Mouse (Mus musculus): Measurements from ENCODE around the gene Pifo. TPM values are rescaled to one million over a fixed set of nuclear protein-coding genes. Genes with fewer than 3 reads are reported as not detected.

The Pifo gene
- polyA plus RNA-seq, 1 experiment from 2014 or later = 0.34 TPM

- Histone ChIP-seq H3K27me3 (ENCODE audit: insufficient read depth, low read length) (no peaks in the 10 kb centered on the region), H3K4me1 (ENCODE audit: insufficient read depth) (no peaks in the 10 kb centered on the region), H3K4me2 (no peak within 1 kb of the TSS), H3K9ac (no peak within 1 kb of the TSS), H3K36me3 (ENCODE audit: insufficient read depth) (peaks cover 11% of the 10 kb centered on the region), H3K27ac (ENCODE audit: low read depth) (no peak within 1 kb of the TSS), H3K4me3 (ENCODE audit: low read depth, low read length) (no peak within 1 kb of the TSS), H3K9me3 (ENCODE audit: low read depth, low read length) (no peaks in the 10 kb centered on the region)
- WGBS = 76% methylated on average over 3 of the region's 3 CpGs
- DNase-seq = no peak
- no peak for ATAC-seq (ENCODE audit: insufficient read depth)
- no peak for TF ChIP-seq CTCF (IDR thresholded peaks at IDR 0.05; ENCODE audit: low read depth)
Observed at GRCm38 (mm10) chr3:105973411-105973810, 41.0 kb downstream of the Pifo start, which contains the start of gene Ovgp1. Gene Ovgp1, plus strand, starts transcription at chr3:105973711.

DNA sequence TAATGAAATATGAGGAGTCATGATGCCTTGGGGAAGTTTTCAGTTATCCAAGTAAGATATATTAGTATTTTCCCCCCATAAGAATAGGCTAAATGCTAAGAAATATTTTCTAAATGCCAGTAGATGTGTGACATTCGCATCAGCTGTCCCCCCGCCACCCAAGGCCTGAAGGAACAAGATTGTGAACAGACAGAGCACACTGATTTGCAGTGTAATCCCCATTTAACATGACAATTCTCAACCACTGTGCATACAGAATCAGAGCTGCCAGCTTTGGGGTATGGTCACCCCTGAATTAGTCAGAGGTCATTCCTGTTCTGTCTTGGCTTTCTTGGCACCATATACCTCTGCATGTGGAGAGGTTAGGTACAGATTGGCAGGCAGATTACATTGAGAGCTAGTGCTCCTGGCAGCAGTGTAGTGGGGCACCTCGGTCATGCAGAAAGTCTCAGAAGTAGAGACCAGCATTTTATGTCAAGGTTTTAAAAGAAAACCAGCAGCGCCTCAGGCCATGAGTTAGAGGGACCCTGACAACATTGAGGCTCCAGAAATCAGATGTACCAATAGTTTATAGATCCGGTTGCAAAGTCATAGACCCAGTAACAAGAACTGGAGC is 42.5 kb downstream of the Pifo start:
- Histone ChIP-seq H3K27ac (ENCODE audit: low read depth) (no peak overlapping the region), H3K4me2 (no peak overlapping the region), H3K9ac (no peak overlapping the region), H3K36me3 (ENCODE audit: insufficient read depth) (peaks cover 25% of the 10 kb centered on the region), H3K4me3 (ENCODE audit: low read depth, low read length) (no peak overlapping the region), H3K27me3 (ENCODE audit: insufficient read depth, low read length) (no peaks in the 10 kb centered on the region), H3K9me3 (ENCODE audit: low read depth, low read length) (no peaks in the 10 kb centered on the region), H3K4me1 (ENCODE audit: insufficient read depth) (no peaks in the 10 kb centered on the region)
- ATAC-seq (ENCODE audit: insufficient read depth) (peak; percentile 45), DNase-seq (no peak)
- no peak for TF ChIP-seq CTCF (IDR thresholded peaks at IDR 0.05; ENCODE audit: low read depth)
- WGBS = 78% methylated on average over 5 of the region's 5 CpGs

- Histone ChIP-seq H3K36me3 (ENCODE audit: insufficient read depth) (peaks cover 52% of the 10 kb centered on the region), H3K4me2 (peak overlapping the region; percentile 71), H3K4me1 (ENCODE audit: insufficient read depth) (peaks cover 7% of the 10 kb centered on the region; the same call in 1 of the 2 replicates), H3K4me3 (ENCODE audit: low read depth, low read length) (peak overlapping the region; percentile 84), H3K27ac (ENCODE audit: low read depth) (no peak overlapping the region), H3K27me3 (ENCODE audit: insufficient read depth, low read length) (no peaks in the 10 kb centered on the region), H3K9ac (no peak overlapping the region), H3K9me3 (ENCODE audit: low read depth, low read length) (no peaks in the 10 kb centered on the region)
- TF ChIP-seq CTCF (IDR thresholded peaks at IDR 0.05; ENCODE audit: low read depth) = peak; percentile 49
- peak; percentile 20 for DNase-seq
- ATAC-seq (ENCODE audit: insufficient read depth) = no peak
- 91% methylated on average over 2 of the region's 2 CpGs for WGBS
Observed at GRCm38 (mm10) chr3:105960700-105961099, 53.7 kb downstream of the Pifo start.

DNA sequence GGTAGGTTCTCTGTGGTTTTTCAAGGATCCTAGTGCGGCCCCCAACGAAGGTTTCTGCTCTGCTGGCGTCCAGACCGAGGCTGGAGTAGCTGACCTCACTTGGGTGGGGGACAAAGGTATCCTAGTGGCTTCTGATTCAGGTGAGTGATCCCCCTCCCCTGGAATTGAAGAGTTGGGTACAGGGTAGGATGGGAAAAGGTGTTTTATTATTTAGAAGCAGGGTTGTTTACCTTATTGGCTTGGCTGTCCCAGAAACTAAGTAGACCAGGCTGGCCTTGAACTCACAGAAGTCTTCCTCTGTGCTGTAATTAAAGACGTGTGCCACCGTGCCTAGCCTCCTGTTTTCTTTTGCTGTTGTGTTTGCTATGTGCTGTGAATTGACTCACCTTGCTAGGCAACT is 54.4 kb downstream of the Pifo start, which contains the start of gene Atp5f1:
Gene Atp5f1 (minus strand): TSS at position 101 of the 400 bp plus-strand sequence.
- Histone ChIP-seq H3K36me3 (ENCODE audit: insufficient read depth) (peaks cover 48% of the 10 kb centered on the region), H3K4me3 (ENCODE audit: low read depth, low read length) (peak within 1 kb of the TSS; percentile 84), H3K9ac (peak within 1 kb of the TSS; percentile 96), H3K9me3 (ENCODE audit: low read depth, low read length) (no peaks in the 10 kb centered on the region), H3K27me3 (ENCODE audit: insufficient read depth, low read length) (no peaks in the 10 kb centered on the region), H3K27ac (ENCODE audit: low read depth) (peak within 1 kb of the TSS; percentile 80), H3K4me1 (ENCODE audit: insufficient read depth) (peaks cover 7% of the 10 kb centered on the region; the same call in 1 of the 2 replicates), H3K4me2 (peak within 1 kb of the TSS; percentile 91)
- 3% methylated on average over 6 of the region's 6 CpGs for WGBS
- no peak for TF ChIP-seq CTCF (IDR thresholded peaks at IDR 0.05; ENCODE audit: low read depth)
- DNase-seq (no peak), ATAC-seq (ENCODE audit: insufficient read depth) (no peak)

- peak overlapping the region; percentile 71 for H3K4me2 ChIP-seq
- H3K27me3 ChIP-seq (ENCODE audit: insufficient read depth, low read length) = no peaks in the 10 kb centered on the region
Observed at GRCm38 (mm10) chr3:105959585-105959984, 54.9 kb downstream of the Pifo start.

GRCm38 (mm10) chr3:105958974-105959580 is 55.4 kb downstream of the Pifo start, which contains the start of gene Wdr77:
Gene Wdr77, plus strand, starts transcription at chr3:105959369.
- Histone ChIP-seq H3K4me2 (peak within 1 kb of the TSS; percentile 91), H3K27me3 (ENCODE audit: insufficient read depth, low read length) (no peaks in the 10 kb centered on the region), H3K36me3 (ENCODE audit: insufficient read depth) (peaks cover 48% of the 10 kb centered on the region), H3K4me3 (ENCODE audit: low read depth, low read length) (peak within 1 kb of the TSS; percentile 84), H3K4me1 (ENCODE audit: insufficient read depth) (peaks cover 7% of the 10 kb centered on the region; the same call in 1 of the 2 replicates), H3K27ac (ENCODE audit: low read depth) (peak within 1 kb of the TSS; percentile 80), H3K9me3 (ENCODE audit: low read depth, low read length) (no peaks in the 10 kb centered on the region), H3K9ac (peak within 1 kb of the TSS; percentile 96)
- ATAC-seq (ENCODE audit: insufficient read depth) = peak; percentile 97
- DNase-seq = peak; percentile 99
- under 1% methylated on average over 52 of the region's 52 CpGs for WGBS
- no peak for TF ChIP-seq CTCF (IDR thresholded peaks at IDR 0.05; ENCODE audit: low read depth)

More at GRCm38 (mm10) chr3:105959585-105959984, 54.9 kb downstream of the Pifo start:
- peak overlapping the region; percentile 92 for H3K9ac ChIP-seq
- no peak for TF ChIP-seq CTCF (IDR thresholded peaks at IDR 0.05; ENCODE audit: low read depth)
- H3K4me3 ChIP-seq (ENCODE audit: low read depth, low read length) = peak overlapping the region; percentile 84
- DNase-seq = peak; percentile 42
- peaks cover 48% of the 10 kb centered on the region for H3K36me3 ChIP-seq (ENCODE audit: insufficient read depth)
- peaks cover 7% of the 10 kb centered on the region; the same call in 1 of the 2 replicates for H3K4me1 ChIP-seq (ENCODE audit: insufficient read depth)
- H3K27ac ChIP-seq (ENCODE audit: low read depth) = peak overlapping the region; percentile 39
- peak; percentile 78 for ATAC-seq (ENCODE audit: insufficient read depth)
- WGBS = under 1% methylated on average over 26 of the region's 26 CpGs
- no peaks in the 10 kb centered on the region for H3K9me3 ChIP-seq (ENCODE audit: low read depth, low read length)

DNA sequence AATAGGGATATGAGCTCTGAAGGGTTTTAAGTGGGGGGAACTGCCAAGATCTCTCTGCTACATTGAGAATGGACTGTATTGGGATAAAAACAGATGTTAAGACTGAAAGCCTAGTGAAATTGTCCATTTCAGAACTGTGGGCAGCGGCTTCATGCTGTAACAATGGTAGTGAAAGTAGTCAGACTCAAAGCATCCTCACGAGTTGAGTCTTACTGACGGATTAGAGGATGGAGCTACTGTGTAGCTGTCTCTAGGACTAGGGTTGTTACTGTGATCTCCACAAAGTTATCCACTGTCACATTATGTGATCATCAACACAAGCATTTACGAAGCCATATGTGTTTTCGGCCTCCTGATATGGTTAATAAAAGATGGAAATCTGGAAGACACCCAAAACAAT is 56.2 kb downstream of the Pifo start:
- Histone ChIP-seq H3K27ac (ENCODE audit: low read depth) (peak overlapping the region; percentile 80), H3K4me2 (peak overlapping the region; percentile 91), H3K9ac (peak overlapping the region; percentile 96), H3K4me3 (ENCODE audit: low read depth, low read length) (peak overlapping the region; percentile 84), H3K4me1 (ENCODE audit: insufficient read depth) (peaks cover 7% of the 10 kb centered on the region; the same call in 1 of the 2 replicates), H3K27me3 (ENCODE audit: insufficient read depth, low read length) (no peaks in the 10 kb centered on the region), H3K36me3 (ENCODE audit: insufficient read depth) (peaks cover 47% of the 10 kb centered on the region), H3K9me3 (ENCODE audit: low read depth, low read length) (no peaks in the 10 kb centered on the region)
- no peak for TF ChIP-seq CTCF (IDR thresholded peaks at IDR 0.05; ENCODE audit: low read depth)
- 36% methylated on average over 5 of the region's 5 CpGs for whole genome bisulfite sequencing
- DNase-seq (no peak), ATAC-seq (ENCODE audit: insufficient read depth) (no peak)
